ENCODE assay signal across 8 mouse cellular contexts in the genomic region with DNA sequence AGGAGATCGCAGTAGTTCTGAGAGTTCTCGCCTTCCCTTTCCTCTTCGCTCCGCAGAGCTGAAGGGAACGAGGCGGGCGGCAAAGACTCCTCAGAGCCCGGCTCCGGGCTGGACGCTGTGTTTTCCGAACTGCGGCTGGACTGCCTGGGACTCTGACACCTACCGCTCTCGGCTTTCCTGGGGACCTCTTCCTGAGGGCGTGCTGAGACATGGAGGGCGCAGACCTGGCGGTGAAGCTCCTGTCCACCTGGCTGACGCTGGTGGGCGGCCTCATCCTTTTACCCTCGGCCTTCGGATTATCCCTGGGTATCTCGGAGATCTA. TPM values are rescaled to one million over a fixed set of nuclear protein-coding genes. Genes with fewer than 3 reads are reported as not detected.
DNase-seq lines count a peak whose midpoint lies in the region; ATAC-seq and TF ChIP-seq lines count a peak whose summit lies in the region.

No protein-coding gene starts in this region.

- H3K36me3 ChIP-seq in hindbrain, embryonic 13.5 days, result no peaks in the 10 kb centered on the region
- no peaks in the 10 kb centered on the region for H3K36me3 ChIP-seq in midbrain, embryonic 13.5 days

- H3K4me3 ChIP-seq in cortical plate, adult 2 months (ENCODE audit: insufficient read depth, low read length), result peak overlapping the region; percentile 82
- H3K4me3 ChIP-seq in hindbrain, embryonic 13.5 days, result peak overlapping the region; percentile 59
- peak overlapping the region; percentile 56 for H3K4me3 ChIP-seq in midbrain, embryonic 13.5 days (replicated peaks)

- peak; percentile 39; the same call in 1 of the 2 replicates for ATAC-seq in hindbrain, embryonic 13.5 days (ENCODE audit: low FRiP score)
- peak; percentile 17; the same call in 1 of the 2 replicates for ATAC-seq in midbrain, embryonic 13.5 days

- DNase-seq in kidney, postnatal 36 days, result peak; percentile 6 to 51
- DNase-seq in kidney, postnatal 4 days, result no peak
- DNase-seq in right cerebral cortex, postnatal 36 days (ENCODE audit: low spot score in 2 of 2), result no peak
- DNase-seq in yolk sac, embryonic 10.5 days (ENCODE audit: low spot score), result no peak
- no peak for DNase-seq in adrenal gland, postnatal 25 days

- whole genome bisulfite sequencing in hindbrain, embryonic 13.5 days, result 1% methylated on average over 22 of the region's 22 CpGs
- under 1% methylated on average over 22 of the region's 22 CpGs for WGBS in midbrain, embryonic 13.5 days

- H3K4me2 ChIP-seq in hindbrain, embryonic 13.5 days, result peak overlapping the region; percentile 99
- H3K4me2 ChIP-seq in midbrain, embryonic 13.5 days (replicated peaks), result peak overlapping the region; percentile 98

- no peaks in the 10 kb centered on the region for H3K4me1 ChIP-seq in cortical plate, adult 2 months (ENCODE audit: control insufficient read depth, insufficient read depth, low read length)
- peaks cover 21% of the 10 kb centered on the region for H3K4me1 ChIP-seq in hindbrain, embryonic 13.5 days (replicated peaks)
- H3K4me1 ChIP-seq in midbrain, embryonic 13.5 days (replicated peaks), result peaks cover 20% of the 10 kb centered on the region

- TF ChIP-seq CTCF in cortical plate, adult 2 months (IDR thresholded peaks at IDR 0.05; ENCODE audit: extremely low read depth, insufficient read depth, low read length), result no peak

- no peak overlapping the region for H3K27ac ChIP-seq in cortical plate, adult 2 months (ENCODE audit: insufficient read depth, low read length)
- no peak overlapping the region for H3K27ac ChIP-seq in hindbrain, embryonic 13.5 days
- no peak overlapping the region for H3K27ac ChIP-seq in midbrain, embryonic 13.5 days

- H3K9me3 ChIP-seq in hindbrain, embryonic 13.5 days, result peaks cover 7% of the 10 kb centered on the region
- peaks cover 9% of the 10 kb centered on the region for H3K9me3 ChIP-seq in midbrain, embryonic 13.5 days

- peaks cover 72% of the 10 kb centered on the region for H3K27me3 ChIP-seq in hindbrain, embryonic 13.5 days
- H3K27me3 ChIP-seq in midbrain, embryonic 13.5 days, result peaks cover 52% of the 10 kb centered on the region

- TF ChIP-seq POLR2A in cortical plate, adult 2 months (IDR thresholded peaks at IDR 0.05; ENCODE audit: extremely low read depth, insufficient read depth, low read length), result no peak

- peak overlapping the region; percentile 71 for H3K9ac ChIP-seq in hindbrain, embryonic 13.5 days
- H3K9ac ChIP-seq in midbrain, embryonic 13.5 days (replicated peaks), result peak overlapping the region; percentile 62

RNA-seq across cellular contexts. Expression of a gene that starts 1.0 kb away (rescaled TPM):
- 3.0 and 4.0 TPM in 2 replicates for polyA plus RNA-seq in cortical plate, adult 2 months (2012; rRNA removed)
- polyA plus RNA-seq in hindbrain, embryonic 13.5 days (2015; fragmentation: Nextera tagmentation; extraction: Ambion mirVana), result 1.00 and 1.5 TPM in 2 replicates
- 0.15 and 0.19 TPM in 2 replicates for polyA plus RNA-seq in midbrain, embryonic 13.5 days (2015; fragmentation: Nextera tagmentation; extraction: Ambion mirVana)
- total RNA-seq in adrenal gland, postnatal 25 days (2021), result 5.0 and 8.7 TPM in 2 replicates

RNA-seq across cellular contexts. Expression of a gene that starts 25.8 kb away (rescaled TPM):
- 9.1 and 9.6 TPM in 2 replicates for polyA plus RNA-seq in cortical plate, adult 2 months (2012; rRNA removed)
- 15.1 and 16.2 TPM in 2 replicates for polyA plus RNA-seq in hindbrain, embryonic 13.5 days (2015; fragmentation: Nextera tagmentation; extraction: Ambion mirVana)
- 17.3 and 17.7 TPM in 2 replicates for polyA plus RNA-seq in midbrain, embryonic 13.5 days (2015; fragmentation: Nextera tagmentation; extraction: Ambion mirVana)
- total RNA-seq in adrenal gland, postnatal 25 days (2021), result 13.6 and 18.7 TPM in 2 replicates

RNA-seq across cellular contexts. Expression of a gene that starts 48.1 kb away (rescaled TPM):
- 39.8 and 43.1 TPM in 2 replicates for polyA plus RNA-seq in cortical plate, adult 2 months (2012; rRNA removed)
- 171 and 184 TPM in 2 replicates for polyA plus RNA-seq in hindbrain, embryonic 13.5 days (2015; fragmentation: Nextera tagmentation; extraction: Ambion mirVana)
- 174 and 185 TPM in 2 replicates for polyA plus RNA-seq in midbrain, embryonic 13.5 days (2015; fragmentation: Nextera tagmentation; extraction: Ambion mirVana)
- total RNA-seq in adrenal gland, postnatal 25 days (2021), result 82.3 and 82.5 TPM in 2 replicates

RNA-seq across cellular contexts. Expression of a gene that starts 48.2 kb away (rescaled TPM):
- polyA plus RNA-seq in cortical plate, adult 2 months (2012; rRNA removed), result 40.4 and 41.7 TPM in 2 replicates
- polyA plus RNA-seq in hindbrain, embryonic 13.5 days (2015; fragmentation: Nextera tagmentation; extraction: Ambion mirVana), result 18.6 and 21.1 TPM in 2 replicates
- 21.2 and 21.3 TPM in 2 replicates for polyA plus RNA-seq in midbrain, embryonic 13.5 days (2015; fragmentation: Nextera tagmentation; extraction: Ambion mirVana)
- total RNA-seq in adrenal gland, postnatal 25 days (2021), result 8.6 and 10.5 TPM in 2 replicates

Comparison
In these comparisons a context has a peak if more than half of its experiments do, and no peak if none do; other contexts are left out.
1. DNase-seq: peak in kidney, postnatal 36 days (2 of 2); none in kidney, postnatal 4 days (0 of 2), right cerebral cortex, postnatal 36 days (0 of 2), yolk sac, embryonic 10.5 days (single experiment) and adrenal gland, postnatal 25 days (single experiment).
2. Peak in every context shown above with its lines, with median percentiles within 50 percentile points of each other: H3K4me3 ChIP-seq.